1 mouse cellular context compared by ENCODE assay signal in genomic region chr1:23971159-23971558, GRCm38 (mm10). TPM values are rescaled to one million over a fixed set of nuclear protein-coding genes. Genes with fewer than 3 reads are reported as not detected.
"Had no signal": no experiment of that assay in that cellular context is flagged by ENCODE, and none has a peak within 500 bp of the region (broad histone marks: within the 10 kb centered on the region; RNA-seq: fewer than 3 reads in every experiment).

No protein-coding gene starts in this region.

RNA-seq across cellular contexts. Expression of gene Sdhaf4, which starts 34.3 kb away (rescaled TPM):
- polyA plus RNA-seq: erythroblast, embryonic 14.5 days had no signal
